Mouse (Mus musculus): ENCODE results near the gene Pdap1.
"Not testable (repeated sequence)": the region's sequence is repeated elsewhere in the genome, so short reads cannot be mapped to it uniquely, and the experiment has no call there.

The Pdap1 gene

DNA sequence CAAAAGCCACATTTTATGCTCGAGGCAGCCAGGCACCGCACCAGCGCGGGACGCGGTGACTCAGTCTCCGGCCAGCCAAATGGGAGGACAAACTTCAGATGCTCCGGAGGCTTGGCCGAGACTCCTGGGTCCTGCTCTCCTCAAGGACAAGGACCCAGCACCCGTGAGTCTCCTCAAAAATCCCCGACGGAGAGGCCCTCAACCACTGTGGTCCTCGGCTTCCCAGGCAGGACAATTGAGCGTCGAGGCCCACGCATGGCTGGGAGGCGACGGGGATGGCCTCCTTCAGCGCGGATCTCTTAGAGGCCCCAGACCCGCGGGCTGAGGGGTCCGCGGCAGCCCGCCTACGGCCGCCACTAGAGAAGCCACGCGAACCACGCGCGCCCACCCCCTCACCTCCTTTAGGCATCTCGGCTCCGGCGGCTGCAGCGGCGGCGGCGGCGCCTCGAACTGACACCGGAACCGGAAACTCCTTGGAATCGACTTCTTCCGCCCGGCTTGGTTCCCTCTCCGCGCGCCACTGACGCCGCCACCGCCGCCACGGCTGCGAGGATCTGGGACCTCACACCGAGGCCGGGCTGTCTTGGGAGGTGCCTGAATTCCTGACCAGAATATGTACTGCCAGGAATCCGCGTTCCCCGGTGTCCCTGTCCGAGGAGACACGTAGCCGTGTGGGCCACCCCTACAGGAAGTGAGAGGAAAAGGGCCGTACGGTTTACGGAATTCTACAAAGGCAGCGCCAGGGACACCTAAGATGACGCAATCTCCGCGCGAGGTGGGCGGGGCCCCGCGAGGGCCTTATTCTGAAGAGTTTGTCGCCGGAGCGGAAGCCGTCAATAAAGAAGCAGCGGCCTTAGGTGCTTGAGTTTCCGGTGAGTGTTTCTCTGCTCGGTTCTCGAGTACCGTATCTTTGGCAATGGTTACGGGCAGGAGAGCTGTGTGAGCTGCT is at the start of gene Pdap1, which contains the start of gene Bud31:
Gene Pdap1 (minus strand): TSS at position 668 of the 949 bp plus-strand sequence.
Gene Bud31 (plus strand): TSS at position 792 of the 949 bp plus-strand sequence.
- peak; percentile 95 to 99 for DNase-seq (ENCODE audit: low spot score in 2 of 2)

- no peak for DNase-seq (ENCODE audit: low spot score in 2 of 2)
Measured at GRCm38 (mm10) chr5:145189416-145189815, 49.4 kb upstream of the Pdap1 start.

DNA sequence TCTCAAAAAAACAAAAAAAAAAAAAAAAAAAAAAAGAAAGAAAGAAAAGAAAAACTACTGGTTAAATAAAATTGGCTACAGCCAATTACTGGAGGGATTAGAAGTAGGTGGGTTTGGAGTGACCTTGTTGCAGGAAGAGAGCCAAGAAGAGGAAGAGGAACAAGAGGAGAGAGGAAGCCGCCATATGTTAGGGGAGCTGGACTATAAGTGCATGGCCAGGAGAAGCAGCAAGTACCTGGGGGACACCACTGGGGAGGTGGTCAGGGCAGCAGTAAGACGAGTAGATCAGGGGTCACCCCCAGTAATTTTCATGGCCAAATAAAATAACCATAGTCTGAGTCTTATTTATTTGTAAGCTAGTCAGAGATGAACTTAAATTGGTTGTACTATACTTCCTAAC is 45.2 kb upstream of the Pdap1 start:
- no peak for DNase-seq (ENCODE audit: low spot score in 2 of 2)

- DNase-seq (ENCODE audit: low spot score in 2 of 2), result no peak
Measured at GRCm38 (mm10) chr5:145178461-145178980, 38.5 kb upstream of the Pdap1 start.

GRCm38 (mm10) chr5:145167306-145167661 is 27.2 kb upstream of the Pdap1 start:
- DNase-seq (ENCODE audit: low spot score in 2 of 2), result no peak

- DNase-seq (ENCODE audit: low spot score in 2 of 2), result peak; percentile 99 to 100
Measured at GRCm38 (mm10) chr5:145166536-145167305, 26.7 kb upstream of the Pdap1 start, which contains the start of the genes Ptcd1 and Cpsf4. TSS of gene Ptcd1 (minus strand) at chr5:145167108. TSS of gene Cpsf4 (plus strand) at chr5:145167213.

DNA sequence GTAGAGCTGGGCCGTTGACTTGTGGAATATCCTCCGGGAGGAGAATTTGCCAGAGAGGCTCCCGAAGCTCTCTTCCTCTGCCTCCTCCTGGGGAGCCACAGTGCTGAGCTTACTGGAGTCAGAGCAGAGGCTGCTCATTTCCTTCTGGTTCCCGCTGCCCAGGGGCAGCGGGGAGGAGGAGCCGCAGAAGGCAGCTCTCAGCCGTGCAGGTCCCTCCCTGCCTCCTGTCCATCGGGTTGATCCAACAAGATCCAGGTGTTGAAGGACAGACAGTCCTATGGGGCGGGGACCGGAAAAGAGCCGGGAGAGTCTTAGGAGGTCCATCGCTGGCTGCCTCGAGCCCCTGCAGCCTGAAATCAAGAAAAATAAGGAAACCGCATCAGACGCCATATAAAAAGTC is 25.1 kb upstream of the Pdap1 start:
- DNase-seq (ENCODE audit: low spot score in 2 of 2), result no peak

DNA sequence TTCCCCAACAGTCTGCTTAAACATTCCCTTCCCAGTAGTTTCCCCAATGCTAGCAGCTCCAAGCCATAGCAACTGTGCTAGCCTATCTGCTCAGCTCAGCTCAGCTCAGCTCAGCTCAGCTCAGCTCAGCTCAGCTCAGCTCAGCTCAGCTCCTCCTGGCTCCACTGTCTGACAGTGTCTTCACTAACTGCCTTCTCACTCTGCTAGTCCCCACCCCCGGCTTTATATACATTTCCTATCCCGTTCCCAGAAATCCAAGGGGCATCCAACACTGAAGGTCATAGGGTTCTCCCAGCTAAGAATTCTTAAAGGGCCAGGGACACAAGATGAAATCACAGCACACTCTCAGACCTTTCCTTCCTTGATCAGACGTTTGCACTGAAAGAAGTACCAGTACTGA is 24.7 kb upstream of the Pdap1 start:
- no peak for DNase-seq (ENCODE audit: low spot score in 2 of 2)

GRCm38 (mm10) chr5:145161361-145161760 is 21.3 kb upstream of the Pdap1 start:
- DNase-seq (ENCODE audit: low spot score in 2 of 2), result no peak

- no peak for DNase-seq (ENCODE audit: low spot score in 2 of 2)
Measured at GRCm38 (mm10) chr5:145152690-145153089, 12.7 kb upstream of the Pdap1 start.

GRCm38 (mm10) chr5:145149294-145149693 is 9.3 kb upstream of the Pdap1 start:
- no peak for DNase-seq (ENCODE audit: low spot score in 2 of 2)

GRCm38 (mm10) chr5:145147748-145148147 is 7.7 kb upstream of the Pdap1 start:
- DNase-seq (ENCODE audit: low spot score in 2 of 2), result no peak

- peak; percentile 53 to 54 for DNase-seq (ENCODE audit: low spot score in 2 of 2)
Measured at GRCm38 (mm10) chr5:145140611-145141010, 573 bp upstream of the Pdap1 start.

DNA sequence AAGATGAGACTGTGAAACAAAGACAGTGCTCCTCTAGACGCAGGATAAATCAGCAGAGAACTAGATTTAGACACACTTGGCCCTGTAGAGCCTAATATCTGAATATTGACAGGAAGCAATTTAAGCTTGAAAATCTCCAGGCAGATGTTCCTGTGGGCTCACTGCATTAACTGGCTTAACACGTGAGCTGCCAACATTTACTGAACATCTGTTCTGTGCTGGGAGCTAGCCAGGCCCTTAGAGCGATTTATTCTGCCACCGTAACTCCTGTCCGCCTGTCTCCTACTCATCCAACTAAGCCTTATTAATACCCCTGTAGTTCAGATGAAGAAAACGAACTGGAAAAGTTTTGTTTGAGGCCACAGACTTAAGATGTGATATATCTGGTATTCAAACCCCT is 1.2 kb downstream of the Pdap1 start:
- DNase-seq (ENCODE audit: low spot score in 2 of 2), result peak in 1 of 2 experiments; percentile 31

- DNase-seq (ENCODE audit: low spot score in 2 of 2), result not testable (repeated sequence)
Measured at GRCm38 (mm10) chr5:145133275-145133674, 6.8 kb downstream of the Pdap1 start.

- no peak for DNase-seq (ENCODE audit: low spot score in 2 of 2)
Measured at GRCm38 (mm10) chr5:145130995-145131394, 9.0 kb downstream of the Pdap1 start.

GRCm38 (mm10) chr5:145130191-145130590 is 9.8 kb downstream of the Pdap1 start:
- no peak for DNase-seq (ENCODE audit: low spot score in 2 of 2)

DNA sequence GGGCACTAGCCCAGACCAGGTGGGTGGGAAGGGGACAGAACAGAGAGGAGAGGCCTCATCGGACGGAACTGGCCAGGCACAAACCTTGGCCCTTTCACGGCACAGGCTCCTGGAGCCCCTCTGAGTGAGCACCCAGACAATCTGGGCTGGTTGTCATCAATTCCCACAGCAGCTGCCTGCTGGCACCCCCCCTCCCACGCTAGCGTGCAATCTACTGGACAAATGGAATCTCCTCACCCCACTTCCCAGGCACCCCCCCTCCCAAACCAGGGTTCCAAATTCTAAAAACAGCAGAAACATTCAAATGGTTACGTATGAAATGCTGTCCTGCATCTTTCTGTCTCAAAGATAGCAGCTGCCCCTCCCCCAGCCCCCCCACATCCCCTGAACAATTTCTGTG is 10.3 kb downstream of the Pdap1 start:
- not testable (repeated sequence) for DNase-seq (ENCODE audit: low spot score in 2 of 2)

GRCm38 (mm10) chr5:145129124-145129523 is 10.9 kb downstream of the Pdap1 start:
- DNase-seq (ENCODE audit: low spot score in 2 of 2), result no peak

DNA sequence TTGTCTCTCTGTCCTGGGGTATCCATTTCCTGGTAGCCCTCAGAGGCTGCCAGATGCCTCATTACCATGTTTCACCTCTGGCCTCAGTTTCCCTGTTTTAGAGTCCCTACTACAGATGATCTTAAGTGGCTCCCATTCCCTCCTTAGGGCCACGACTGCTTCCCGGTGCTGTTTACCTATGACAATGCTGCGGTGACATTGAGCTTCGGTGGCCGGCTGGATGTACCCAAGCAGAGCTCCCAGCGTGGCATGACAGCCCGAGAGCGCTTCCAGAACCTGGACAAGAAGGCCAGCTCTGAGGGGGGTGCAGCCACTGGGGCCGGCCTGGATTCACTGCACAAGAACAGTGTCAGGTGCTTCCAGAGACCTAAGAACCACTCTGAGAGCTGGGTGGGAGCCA is 13.5 kb downstream of the Pdap1 start:
- DNase-seq (ENCODE audit: low spot score in 2 of 2), result no peak

- no peak for DNase-seq (ENCODE audit: low spot score in 2 of 2)
Measured at GRCm38 (mm10) chr5:145123396-145123795, 16.6 kb downstream of the Pdap1 start.

DNA sequence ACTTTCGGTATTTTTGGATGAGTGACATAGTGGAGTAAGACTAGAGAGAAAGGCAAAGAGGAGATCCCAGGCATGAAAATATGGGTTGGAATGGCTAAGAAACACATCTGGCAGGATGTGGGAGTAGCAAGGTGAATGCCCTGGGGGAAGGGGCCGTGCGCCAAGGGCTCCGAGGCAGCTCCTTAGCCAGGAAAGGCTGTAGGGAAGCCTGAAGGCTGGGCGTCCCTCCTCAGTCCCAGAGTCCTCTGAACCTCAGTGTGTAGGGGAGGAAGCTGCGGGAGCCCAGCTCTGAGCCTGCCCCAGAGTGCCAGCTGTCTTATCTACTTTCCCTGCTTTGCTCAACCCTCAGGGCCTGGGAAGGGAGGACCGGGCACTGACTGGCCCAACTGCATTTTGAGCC is 19.1 kb downstream of the Pdap1 start:
- DNase-seq (ENCODE audit: low spot score in 2 of 2), result no peak

Data from spleen, postnatal 10 days (tissue).